Mouse (Mus musculus) neural tube, embryonic 15.5 days (tissue): ENCODE data around the gene Rfpl4b. TPM values are rescaled to one million over a fixed set of nuclear protein-coding genes. Genes with fewer than 3 reads are reported as not detected.

Experiments used
- polyA plus RNA-seq: library from polyadenylated mRNA; unstranded; fragments of >200 nt; fragmentation: Nextera tagmentation; extraction: Ambion mirVana; gene quantifications from 2 replicates; pipeline ENCODE4 v1.2.1, GENCODE M21; 2015

Rfpl4b gene
- polyA plus RNA-seq, 1 experiment from 2014 or later: not detected

Other genes starting within 250 kb of the Rfpl4b start
- gene Lama4, start 143.7 kb upstream of the Rfpl4b start, polyA plus RNA-seq: 22.3 and 31.5 TPM in 2 replicates